Mouse (Mus musculus): ENCODE data around the gene Sap30. TPM values are rescaled to one million over a fixed set of nuclear protein-coding genes. Genes with fewer than 3 reads are reported as not detected.
A peak's percentile ranks its signal among the peaks of the same experiment; 100 is the strongest.
"Not testable (repeated sequence)": the region's sequence is repeated elsewhere in the genome, so short reads cannot be mapped to it uniquely, and the experiment has no call there.

The Sap30 gene
- polyA plus RNA-seq, 1 experiment from 2014 or later: 24.7 TPM

- 87% methylated on average over 3 of the region's 3 CpGs for WGBS
- no peak for ATAC-seq (ENCODE audit: insufficient read depth, low FRiP score)
- Histone ChIP-seq H3K36me3 (ENCODE audit: control insufficient read depth, insufficient read depth, low read length) (peaks cover 6% of the 10 kb centered on the region), H3K9me3 (replicated peaks; ENCODE audit: control insufficient read depth, low read length) (no peaks in the 10 kb centered on the region), H3K4me2 (ENCODE audit: low read depth, low read length) (no peak overlapping the region), H3K27ac (ENCODE audit: low read length) (no peak overlapping the region), H3K9ac (ENCODE audit: low read length) (no peak overlapping the region), H3K27me3 (ENCODE audit: control insufficient read depth, insufficient read depth, low read length) (no peaks in the 10 kb centered on the region), H3K4me1 (ENCODE audit: control insufficient read depth, insufficient read depth, low read length) (peaks cover 4% of the 10 kb centered on the region; the same call in 1 of the 2 replicates), H3K4me3 (replicated peaks; ENCODE audit: low read length) (no peak overlapping the region)
Observed at GRCm38 (mm10) chr8:57517723-57518122, 30.1 kb upstream of the Sap30 start.

GRCm38 (mm10) chr8:57516685-57517084 lies 29.0 kb upstream of the Sap30 start:
- not testable (repeated sequence) for H3K27ac ChIP-seq (ENCODE audit: low read length); H3K9me3 ChIP-seq (replicated peaks; ENCODE audit: control insufficient read depth, low read length); H3K9ac ChIP-seq (ENCODE audit: low read length); ATAC-seq (ENCODE audit: insufficient read depth, low FRiP score); H3K4me1 ChIP-seq (ENCODE audit: control insufficient read depth, insufficient read depth, low read length); H3K4me2 ChIP-seq (ENCODE audit: low read depth, low read length); H3K36me3 ChIP-seq (ENCODE audit: control insufficient read depth, insufficient read depth, low read length); H3K4me3 ChIP-seq (replicated peaks; ENCODE audit: low read length); H3K27me3 ChIP-seq (ENCODE audit: control insufficient read depth, insufficient read depth, low read length)
- WGBS: 95% methylated on average over 4 of the region's 5 CpGs

GRCm38 (mm10) chr8:57513178-57513661 lies 25.6 kb upstream of the Sap30 start:
- ATAC-seq (ENCODE audit: insufficient read depth, low FRiP score); H3K9me3 ChIP-seq (replicated peaks; ENCODE audit: control insufficient read depth, low read length); H3K4me1 ChIP-seq (ENCODE audit: control insufficient read depth, insufficient read depth, low read length); H3K27me3 ChIP-seq (ENCODE audit: control insufficient read depth, insufficient read depth, low read length); H3K36me3 ChIP-seq (ENCODE audit: control insufficient read depth, insufficient read depth, low read length): not testable (repeated sequence)
- 4% methylated on average over 10 of the region's 10 CpGs for WGBS
- Histone ChIP-seq H3K9ac (ENCODE audit: low read length) (peak overlapping the region; percentile 100), H3K4me3 (replicated peaks; ENCODE audit: low read length) (peak overlapping the region; percentile 79), H3K4me2 (ENCODE audit: low read depth, low read length) (peak overlapping the region; percentile 64), H3K27ac (ENCODE audit: low read length) (peak overlapping the region; percentile 100; the same call in 1 of the 2 replicates)

GRCm38 (mm10) chr8:57512141-57513056 lies 24.7 kb upstream of the Sap30 start:
- peak; percentile 39 for ATAC-seq (ENCODE audit: insufficient read depth, low FRiP score)
- under 1% methylated on average over 84 of the region's 96 CpGs for WGBS

GRCm38 (mm10) chr8:57511316-57512118 lies 23.9 kb upstream of the Sap30 start, which contains the start of gene Hmgb2:
Gene Hmgb2, plus strand, starts transcription at chr8:57511907.
- Histone ChIP-seq H3K27ac (ENCODE audit: low read length) (peak within 1 kb of the TSS; percentile 100), H3K27me3 (ENCODE audit: control insufficient read depth, insufficient read depth, low read length) (no peaks in the 10 kb centered on the region), H3K9me3 (replicated peaks; ENCODE audit: control insufficient read depth, low read length) (no peaks in the 10 kb centered on the region), H3K4me3 (replicated peaks; ENCODE audit: low read length) (peak within 1 kb of the TSS; percentile 79), H3K9ac (ENCODE audit: low read length) (peak within 1 kb of the TSS; percentile 100), H3K36me3 (ENCODE audit: control insufficient read depth, insufficient read depth, low read length) (peaks cover 6% of the 10 kb centered on the region), H3K4me1 (ENCODE audit: control insufficient read depth, insufficient read depth, low read length) (peaks cover 6% of the 10 kb centered on the region; the same call in 1 of the 2 replicates), H3K4me2 (ENCODE audit: low read depth, low read length) (peak within 1 kb of the TSS; percentile 97)
- under 1% methylated on average over 63 of the region's 63 CpGs for WGBS
- peak; percentile 100 for ATAC-seq (ENCODE audit: insufficient read depth, low FRiP score)

More at GRCm38 (mm10) chr8:57512141-57513056, 24.7 kb upstream of the Sap30 start:
- Histone ChIP-seq H3K9ac (ENCODE audit: low read length) (peak overlapping the region; percentile 100), H3K4me2 (ENCODE audit: low read depth, low read length) (peak overlapping the region; percentile 64), H3K4me3 (replicated peaks; ENCODE audit: low read length) (peak overlapping the region; percentile 79), H3K27me3 (ENCODE audit: control insufficient read depth, insufficient read depth, low read length) (no peaks in the 10 kb centered on the region), H3K9me3 (replicated peaks; ENCODE audit: control insufficient read depth, low read length) (no peaks in the 10 kb centered on the region), H3K27ac (ENCODE audit: low read length) (peak overlapping the region; percentile 100), H3K4me1 (ENCODE audit: control insufficient read depth, insufficient read depth, low read length) (peaks cover 6% of the 10 kb centered on the region; the same call in 1 of the 2 replicates), H3K36me3 (ENCODE audit: control insufficient read depth, insufficient read depth, low read length) (peaks cover 6% of the 10 kb centered on the region)

- Histone ChIP-seq H3K4me2 (ENCODE audit: low read depth, low read length) (peak overlapping the region; percentile 97), H3K27me3 (ENCODE audit: control insufficient read depth, insufficient read depth, low read length) (no peaks in the 10 kb centered on the region), H3K9me3 (replicated peaks; ENCODE audit: control insufficient read depth, low read length) (no peaks in the 10 kb centered on the region), H3K27ac (ENCODE audit: low read length) (peak overlapping the region; percentile 71), H3K4me1 (ENCODE audit: control insufficient read depth, insufficient read depth, low read length) (peaks cover 6% of the 10 kb centered on the region; the same call in 1 of the 2 replicates), H3K9ac (ENCODE audit: low read length) (peak overlapping the region; percentile 88), H3K4me3 (replicated peaks; ENCODE audit: low read length) (peak overlapping the region; percentile 77), H3K36me3 (ENCODE audit: control insufficient read depth, insufficient read depth, low read length) (peaks cover 2% of the 10 kb centered on the region; the same call in 1 of the 2 replicates)
- 1% methylated on average over 31 of the region's 31 CpGs for WGBS
- 0 out of 2 replicates have a peak, but pooled peaks have one; percentile 0 for ATAC-seq (ENCODE audit: insufficient read depth, low FRiP score)
Observed at GRCm38 (mm10) chr8:57510791-57511315, 23.2 kb upstream of the Sap30 start.

GRCm38 (mm10) chr8:57508657-57509056 lies 21.0 kb upstream of the Sap30 start:
- H3K4me3 ChIP-seq (replicated peaks; ENCODE audit: low read length): no peak overlapping the region
- 68% methylated on average over 4 of the region's 4 CpGs for WGBS
- H3K9ac ChIP-seq (ENCODE audit: low read length): no peak overlapping the region
- H3K9me3 ChIP-seq (replicated peaks; ENCODE audit: control insufficient read depth, low read length): no peaks in the 10 kb centered on the region
- no peaks in the 10 kb centered on the region for H3K36me3 ChIP-seq (ENCODE audit: control insufficient read depth, insufficient read depth, low read length)
- H3K4me2 ChIP-seq (ENCODE audit: low read depth, low read length): no peak overlapping the region
- H3K4me1 ChIP-seq (ENCODE audit: control insufficient read depth, insufficient read depth, low read length): peaks cover 6% of the 10 kb centered on the region; the same call in 1 of the 2 replicates
- no peaks in the 10 kb centered on the region for H3K27me3 ChIP-seq (ENCODE audit: control insufficient read depth, insufficient read depth, low read length)
- H3K27ac ChIP-seq (ENCODE audit: low read length): no peak overlapping the region
- no peak for ATAC-seq (ENCODE audit: insufficient read depth, low FRiP score)

- ATAC-seq (ENCODE audit: insufficient read depth, low FRiP score): no peak
- Histone ChIP-seq H3K4me1 (ENCODE audit: control insufficient read depth, insufficient read depth, low read length) (0 out of 2 replicates have a peak, but pooled peaks cover 3% of the 10 kb centered on the region), H3K9me3 (replicated peaks; ENCODE audit: control insufficient read depth, low read length) (no peaks in the 10 kb centered on the region), H3K27me3 (ENCODE audit: control insufficient read depth, insufficient read depth, low read length) (no peaks in the 10 kb centered on the region), H3K4me3 (replicated peaks; ENCODE audit: low read length) (no peak overlapping the region), H3K36me3 (ENCODE audit: control insufficient read depth, insufficient read depth, low read length) (no peaks in the 10 kb centered on the region), H3K27ac (ENCODE audit: low read length) (no peak overlapping the region), H3K9ac (ENCODE audit: low read length) (no peak overlapping the region), H3K4me2 (ENCODE audit: low read depth, low read length) (no peak overlapping the region)
- WGBS: 88% methylated on average over 4 of the region's 4 CpGs
Observed at GRCm38 (mm10) chr8:57507556-57508063, 19.9 kb upstream of the Sap30 start.

All from stomach, embryonic 16.5 days (tissue).